Mouse (Mus musculus) lung, embryonic 16.5 days (tissue): Measurements from ENCODE around the gene Hddc3. TPM values are rescaled to one million over a fixed set of nuclear protein-coding genes. Genes with fewer than 3 reads are reported as not detected.

ENCODE experiments used
- ATAC-seq: fragments of 200-750 bp; cut with Nextera tagmentation; 2 replicates; pipeline ENCODE4 v1.8.0; 2017; ENCODE audit warnings: low read depth, mild to moderate bottlenecking, moderate library complexity
- H3K27ac ChIP-seq: fragments of 300-500 bp; sonication (generic); 2 replicates; pipeline ENCODE4 v1.5.1; 2014; ENCODE audit warnings: mild to moderate bottlenecking, control low read depth, low read length
- H3K27me3 ChIP-seq: fragments of 300-500 bp; sonication (generic); 2 replicates; pipeline ENCODE4 v1.6.1; 2014; ENCODE audit warnings: low read depth, low read length, mixed read lengths; ENCODE audit not compliant: control insufficient read depth, insufficient read depth
- H3K36me3 ChIP-seq: fragments of 300-500 bp; sonication (generic); 2 replicates; pipeline ENCODE4 v1.6.1; 2014; ENCODE audit warnings: low read length; ENCODE audit not compliant: control insufficient read depth, insufficient read depth
- H3K4me1 ChIP-seq: fragments of 300-500 bp; sonication (generic); replicated peaks from 2 replicates; pipeline ENCODE4 v1.6.1; 2014; ENCODE audit warnings: low read length, mixed read lengths; ENCODE audit not compliant: control insufficient read depth, insufficient read depth
- H3K4me2 ChIP-seq: fragments of 300-500 bp; sonication (generic); 2 replicates; pipeline ENCODE4 v1.6.1; 2014; ENCODE audit warnings: low read depth, low read length, control low read depth
- H3K4me3 ChIP-seq: fragments of 300-500 bp; sonication (generic); 2 replicates; pipeline ENCODE4 v1.5.1; 2014; ENCODE audit warnings: mild to moderate bottlenecking, low read length, control low read depth
- H3K9ac ChIP-seq: fragments of 300-500 bp; sonication (generic); 2 replicates; pipeline ENCODE4 v1.6.1; 2014; ENCODE audit warnings: low read length, control low read depth
- H3K9me3 ChIP-seq: fragments of 300-500 bp; sonication (generic); 2 replicates; pipeline ENCODE4 v1.6.1; 2016; ENCODE audit warnings: low read length; ENCODE audit not compliant: control insufficient read depth
- WGBS: fragments of 180-500 bp; shearing (Covaris S2); extraction: QIAGEN DNeasy Blood & Tissue Kit; methylation state at CpG from one replicate; pipeline ENCODE4 v1.1.7; 2014; 5-methylcytosine and 5-hydroxymethylcytosine counted together
- polyA plus RNA-seq: library from polyadenylated mRNA; unstranded; fragments of >200 nt; fragmentation: Nextera tagmentation; extraction: Ambion mirVana; gene quantifications from 2 replicates; pipeline ENCODE4 v1.2.1, GENCODE M21; 2015

Gene Hddc3
- polyA plus RNA-seq: 20.9 and 21.9 TPM in 2 replicates

DNA sequence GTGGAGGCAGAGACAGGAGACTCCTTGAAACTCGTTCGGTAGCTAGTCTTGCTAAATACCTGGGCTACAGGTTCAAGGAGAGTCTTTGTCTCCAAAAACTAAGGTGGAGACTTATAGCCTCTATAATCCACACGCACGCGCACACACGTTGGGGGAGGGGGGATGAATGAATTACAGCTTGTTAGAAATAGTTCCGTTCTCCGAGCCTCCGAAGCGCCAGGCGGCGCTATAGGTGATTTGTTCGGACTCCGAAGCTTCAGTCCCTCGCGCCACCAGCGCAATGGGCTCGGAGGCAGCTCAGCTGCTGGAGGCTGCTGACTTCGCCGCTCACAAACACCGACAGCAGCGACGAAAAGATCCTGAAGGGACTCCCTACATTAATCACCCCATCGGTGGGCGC lies at the start of gene Hddc3:
TSS of gene Hddc3 (plus strand) at position 247 of the 400 bp plus-strand sequence.
- Histone ChIP-seq H3K36me3 (no peaks in the 10 kb centered on the region; the same call in 1 of the 2 replicates), H3K27me3 (no peaks in the 10 kb centered on the region), H3K4me2 (peak within 1 kb of the TSS; percentile 88), H3K4me1 (peaks cover 27% of the 10 kb centered on the region), H3K9ac (peak within 1 kb of the TSS; percentile 80), H3K4me3 (peak within 1 kb of the TSS; percentile 65), H3K27ac (peak within 1 kb of the TSS; percentile 41; the same call in 1 of the 2 replicates), H3K9me3 (no peaks in the 10 kb centered on the region)
- under 1% methylated on average over 25 of the region's 25 CpGs for WGBS
- ATAC-seq: peak; percentile 35

GRCm38 (mm10) chr7:80294062-80294763 lies 48.7 kb upstream of the Hddc3 start, which contains the start of gene Prc1:
Prc1 (plus strand) TSS chr7:80294450.
- under 1% methylated on average over 52 of the region's 52 CpGs for WGBS
- Histone ChIP-seq H3K27me3 (no peaks in the 10 kb centered on the region), H3K9me3 (no peaks in the 10 kb centered on the region), H3K36me3 (peaks cover 5% of the 10 kb centered on the region), H3K4me1 (peaks cover 12% of the 10 kb centered on the region), H3K9ac (peak within 1 kb of the TSS; percentile 90), H3K4me2 (peak within 1 kb of the TSS; percentile 70), H3K4me3 (peak within 1 kb of the TSS; percentile 92), H3K27ac (peak within 1 kb of the TSS; percentile 93)
- peak; percentile 100 for ATAC-seq

DNA sequence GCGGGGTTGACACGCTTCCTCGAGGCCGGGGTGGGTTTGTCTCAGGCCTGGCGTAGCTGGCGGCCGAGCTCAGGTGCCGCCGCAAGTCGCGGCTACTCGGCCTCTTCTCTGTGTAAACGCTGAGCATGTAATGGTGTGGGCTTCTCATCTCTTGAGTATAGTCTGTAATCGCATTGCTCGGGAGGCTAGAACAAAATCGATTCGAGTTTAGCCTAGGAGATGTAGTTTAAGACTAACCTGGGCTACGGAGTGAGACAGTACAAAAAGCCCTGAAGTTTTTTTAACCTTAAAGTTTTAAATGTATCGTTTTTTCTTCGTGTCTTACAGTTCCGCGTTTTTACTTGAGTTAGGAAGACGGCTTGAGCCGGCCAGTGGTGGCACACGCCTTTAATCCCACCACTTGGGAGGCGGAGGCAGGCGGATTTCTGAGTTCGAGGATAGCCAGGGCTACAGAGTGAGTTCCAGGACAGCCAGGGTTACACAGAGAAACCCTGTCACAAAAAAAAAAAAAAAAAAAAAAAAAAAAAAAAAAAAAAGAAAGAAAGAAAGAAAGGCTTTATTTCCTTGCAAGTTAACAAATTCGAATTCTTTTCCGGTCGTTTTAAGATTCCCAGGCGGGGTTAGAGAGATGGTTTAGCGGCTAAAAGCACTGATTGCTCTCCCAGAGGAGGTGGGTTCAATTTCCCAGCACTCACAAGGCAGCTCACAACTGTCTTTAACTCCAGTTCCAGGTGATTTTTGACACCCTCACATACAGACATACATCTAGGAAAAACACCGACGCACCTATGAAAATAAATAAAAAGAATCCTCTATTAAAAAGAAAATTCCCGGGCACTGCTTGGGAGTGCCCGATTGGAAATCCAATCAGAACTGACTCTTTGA lies 47.9 kb upstream of the Hddc3 start:
- peak overlapping the region; percentile 93 for H3K27ac ChIP-seq
- H3K36me3 ChIP-seq: peaks cover 5% of the 10 kb centered on the region
- peak overlapping the region; percentile 70 for H3K4me2 ChIP-seq
- ATAC-seq: peak; percentile 56
- H3K4me1 ChIP-seq: peaks cover 12% of the 10 kb centered on the region
- no peaks in the 10 kb centered on the region for H3K27me3 ChIP-seq
- no peaks in the 10 kb centered on the region for H3K9me3 ChIP-seq
- peak overlapping the region; percentile 92 for H3K4me3 ChIP-seq
- WGBS: 4% methylated on average over 37 of the region's 37 CpGs
- H3K9ac ChIP-seq: peak overlapping the region; percentile 90

DNA sequence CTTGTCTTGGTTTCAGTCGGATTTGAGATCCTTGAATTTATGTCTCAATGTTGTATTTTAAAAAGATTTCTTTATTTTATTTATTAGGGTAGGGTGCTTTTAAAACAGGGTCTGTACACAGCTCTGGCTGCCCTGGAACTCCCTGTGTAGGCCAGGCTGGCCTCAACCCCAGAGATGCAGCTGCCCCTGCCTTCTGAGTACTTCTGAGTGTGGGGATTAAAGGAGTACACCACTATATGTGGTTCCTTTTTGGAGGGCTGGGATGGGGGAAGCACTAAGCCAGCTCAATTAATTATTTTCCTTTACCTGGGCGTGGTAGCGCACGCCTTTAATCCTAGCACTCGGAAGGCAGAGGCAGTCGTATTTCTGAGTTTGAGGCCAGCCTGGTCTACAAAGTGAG lies 46.4 kb upstream of the Hddc3 start:
- H3K9ac ChIP-seq: no peak overlapping the region
- H3K36me3 ChIP-seq: peaks cover 11% of the 10 kb centered on the region
- WGBS: 88% methylated on average over 6 of the region's 6 CpGs
- no peak overlapping the region; the same call in 1 of the 2 replicates for H3K4me3 ChIP-seq
- peak overlapping the region; percentile 70 for H3K4me2 ChIP-seq
- ATAC-seq: no peak
- H3K4me1 ChIP-seq: peaks cover 12% of the 10 kb centered on the region
- no peaks in the 10 kb centered on the region for H3K9me3 ChIP-seq
- H3K27me3 ChIP-seq: no peaks in the 10 kb centered on the region
- no peak overlapping the region for H3K27ac ChIP-seq

DNA sequence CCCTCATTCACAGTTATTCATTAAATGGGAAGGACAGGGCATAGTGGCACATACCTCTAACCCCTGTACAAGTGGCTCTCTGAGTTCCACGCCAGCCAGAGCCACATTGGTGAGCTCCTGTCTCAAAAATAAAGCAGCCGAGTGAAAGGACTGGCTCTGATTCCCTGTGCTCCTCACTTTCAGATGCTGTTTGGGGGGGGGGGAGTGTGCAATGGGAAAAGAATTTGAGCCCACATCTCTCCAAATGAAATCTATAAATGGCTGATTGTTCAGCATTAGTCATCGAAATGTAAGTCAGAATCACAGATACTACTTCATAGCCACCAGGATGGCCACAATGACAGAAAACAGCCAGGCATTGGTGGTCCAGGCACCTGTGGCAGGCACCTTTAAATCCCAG lies 45.9 kb upstream of the Hddc3 start:
- Histone ChIP-seq H3K4me3 (no peak overlapping the region), H3K4me2 (no peak overlapping the region), H3K9me3 (no peaks in the 10 kb centered on the region), H3K9ac (no peak overlapping the region), H3K27ac (no peak overlapping the region), H3K27me3 (no peaks in the 10 kb centered on the region), H3K36me3 (peaks cover 15% of the 10 kb centered on the region), H3K4me1 (peaks cover 12% of the 10 kb centered on the region)
- 80% methylated on average over 3 of the region's 3 CpGs for WGBS
- no peak for ATAC-seq

- Histone ChIP-seq H3K9me3 (no peaks in the 10 kb centered on the region), H3K27ac (no peak overlapping the region), H3K4me2 (no peak overlapping the region), H3K4me3 (no peak overlapping the region), H3K27me3 (no peaks in the 10 kb centered on the region), H3K9ac (no peak overlapping the region), H3K4me1 (peaks cover 12% of the 10 kb centered on the region), H3K36me3 (peaks cover 20% of the 10 kb centered on the region)
- no peak for ATAC-seq
- WGBS: 91% methylated on average over 4 of the region's 4 CpGs
Observed at GRCm38 (mm10) chr7:80298754-80299153, 44.1 kb upstream of the Hddc3 start.

DNA sequence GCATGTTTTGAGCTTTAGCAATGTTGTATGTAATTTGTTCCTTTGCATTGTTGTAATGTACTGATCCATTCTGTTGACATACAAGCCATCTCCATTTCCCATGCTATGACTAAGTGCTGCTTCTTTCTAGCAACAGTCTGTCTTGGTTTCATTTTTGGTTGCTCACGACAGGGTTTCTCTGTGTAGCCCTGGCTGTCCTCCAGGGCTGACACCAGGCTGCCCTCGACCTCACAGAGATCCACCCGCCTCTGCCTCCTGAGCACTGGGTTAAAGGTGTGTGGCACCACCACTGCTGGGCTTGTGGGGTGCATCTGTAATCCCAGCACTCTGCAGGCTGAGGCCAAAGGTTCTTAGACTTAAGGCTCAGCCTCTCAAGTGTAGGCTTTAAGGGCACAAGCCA lies 43.3 kb upstream of the Hddc3 start:
- H3K27me3 ChIP-seq: no peaks in the 10 kb centered on the region
- 82% methylated on average over 3 of the region's 3 CpGs for WGBS
- H3K4me1 ChIP-seq: peaks cover 12% of the 10 kb centered on the region
- no peak overlapping the region for H3K9ac ChIP-seq
- no peak overlapping the region for H3K4me2 ChIP-seq
- peaks cover 27% of the 10 kb centered on the region for H3K36me3 ChIP-seq
- no peaks in the 10 kb centered on the region for H3K9me3 ChIP-seq
- H3K27ac ChIP-seq: no peak overlapping the region
- no peak for ATAC-seq
- H3K4me3 ChIP-seq: no peak overlapping the region

- H3K4me3 ChIP-seq: no peak overlapping the region
- peaks cover 1% of the 10 kb centered on the region for H3K4me1 ChIP-seq
- H3K4me2 ChIP-seq: no peak overlapping the region
- H3K27me3 ChIP-seq: no peaks in the 10 kb centered on the region
- peaks cover 45% of the 10 kb centered on the region for H3K36me3 ChIP-seq
- no peak overlapping the region for H3K27ac ChIP-seq
- H3K9me3 ChIP-seq: no peaks in the 10 kb centered on the region
- no peak overlapping the region for H3K9ac ChIP-seq
- 85% methylated on average over 2 of the region's 2 CpGs for WGBS
- no peak for ATAC-seq
Observed at GRCm38 (mm10) chr7:80301522-80301921, 41.4 kb upstream of the Hddc3 start.

- H3K4me3 ChIP-seq: no peak overlapping the region
- no peak for ATAC-seq
- H3K9me3 ChIP-seq: no peaks in the 10 kb centered on the region
- no peak overlapping the region for H3K4me2 ChIP-seq
- H3K27me3 ChIP-seq: no peaks in the 10 kb centered on the region
- H3K36me3 ChIP-seq: peaks cover 76% of the 10 kb centered on the region
- H3K4me1 ChIP-seq: no peaks in the 10 kb centered on the region
- no peak overlapping the region for H3K27ac ChIP-seq
- no peak overlapping the region for H3K9ac ChIP-seq
- WGBS: 81% methylated on average over 3 of the region's 3 CpGs
Observed at GRCm38 (mm10) chr7:80307766-80308165, 35.1 kb upstream of the Hddc3 start.
